Mouse (Mus musculus) brain, embryonic 14.5 days (tissue): Measurements from ENCODE around the gene Fli1.

Source experiments
- CTCF ChIP-seq: fragments of 200-500 bp; IDR thresholded peaks from 2 replicates; pipeline ENCODE4 v1.5.1; 2012; ENCODE audit warnings: inconsistent platforms, mild to moderate bottlenecking, moderate library complexity, borderline replicate concordance; ENCODE audit not compliant: insufficient read depth, insufficient read length; ENCODE audit errors: extremely low read depth
- POLR2A ChIP-seq: fragments of 200-500 bp; IDR thresholded peaks from 2 replicates; pipeline ENCODE4 v1.6.1; 2012; ENCODE audit warnings: mild to moderate bottlenecking, inconsistent platforms, borderline replicate concordance; ENCODE audit not compliant: poor library complexity, insufficient read depth, insufficient read length, severe bottlenecking; ENCODE audit errors: extremely low read depth

GRCm38 (mm10) chr9:32417466-32418116, 125.1 kb downstream of the Fli1 start:
- TF ChIP-seq POLR2A (no peak), CTCF (no peak)
